Mouse (Mus musculus) testis, adult 2 months (tissue): ENCODE measurements at regions not wholly inside any gene's neighbourhood (a gene's known extent, or its start where the extent isn't known, plus 50 kb on each side); places are given as distances from the start of the nearest gene placed in this dataset.
A peak's percentile ranks its signal among the peaks of the same experiment; 100 is the strongest.

Source experiments
- H3K27ac ChIP-seq: fragments of 200-500 bp; 2 replicates; pipeline ENCODE4 v1.5.1; 2012; ENCODE audit warnings: low read depth, low read length; ENCODE audit not compliant: control insufficient read depth, insufficient read depth
- H3K27me3 ChIP-seq: fragments of 200-500 bp; 2 replicates; pipeline ENCODE4 v1.6.1; 2012; ENCODE audit warnings: mild to moderate bottlenecking, low read length, moderate library complexity; ENCODE audit not compliant: control insufficient read depth, insufficient read depth
- H3K36me3 ChIP-seq: fragments of 200-500 bp; 2 replicates; pipeline ENCODE4 v1.6.1; 2012; ENCODE audit warnings: mild to moderate bottlenecking, low read length; ENCODE audit not compliant: control insufficient read depth, insufficient read depth
- H3K4me1 ChIP-seq: fragments of 200-500 bp; 2 replicates; pipeline ENCODE4 v1.6.1; 2012; ENCODE audit warnings: low read length; ENCODE audit not compliant: control insufficient read depth, insufficient read depth
- H3K4me3 ChIP-seq: fragments of 200-500 bp; 2 replicates; pipeline ENCODE4 v1.5.1; 2012; ENCODE audit warnings: low read depth, mild to moderate bottlenecking, low read length, moderate library complexity, mixed read lengths; ENCODE audit not compliant: control insufficient read depth
- CTCF ChIP-seq: fragments of 200-500 bp; IDR thresholded peaks from 2 replicates; pipeline ENCODE4 v1.5.1; 2012; ENCODE audit warnings: low read depth, mild to moderate bottlenecking, inconsistent platforms, low read length, moderate library complexity; ENCODE audit not compliant: control insufficient read depth, insufficient read depth, insufficient replicate concordance
- POLR2A ChIP-seq: fragments of 200-500 bp; IDR thresholded peaks from 2 replicates; pipeline ENCODE4 v1.6.1; 2012; ENCODE audit warnings: low read depth, mild to moderate bottlenecking, inconsistent platforms, low read length, moderate library complexity; ENCODE audit not compliant: control insufficient read depth

DNA sequence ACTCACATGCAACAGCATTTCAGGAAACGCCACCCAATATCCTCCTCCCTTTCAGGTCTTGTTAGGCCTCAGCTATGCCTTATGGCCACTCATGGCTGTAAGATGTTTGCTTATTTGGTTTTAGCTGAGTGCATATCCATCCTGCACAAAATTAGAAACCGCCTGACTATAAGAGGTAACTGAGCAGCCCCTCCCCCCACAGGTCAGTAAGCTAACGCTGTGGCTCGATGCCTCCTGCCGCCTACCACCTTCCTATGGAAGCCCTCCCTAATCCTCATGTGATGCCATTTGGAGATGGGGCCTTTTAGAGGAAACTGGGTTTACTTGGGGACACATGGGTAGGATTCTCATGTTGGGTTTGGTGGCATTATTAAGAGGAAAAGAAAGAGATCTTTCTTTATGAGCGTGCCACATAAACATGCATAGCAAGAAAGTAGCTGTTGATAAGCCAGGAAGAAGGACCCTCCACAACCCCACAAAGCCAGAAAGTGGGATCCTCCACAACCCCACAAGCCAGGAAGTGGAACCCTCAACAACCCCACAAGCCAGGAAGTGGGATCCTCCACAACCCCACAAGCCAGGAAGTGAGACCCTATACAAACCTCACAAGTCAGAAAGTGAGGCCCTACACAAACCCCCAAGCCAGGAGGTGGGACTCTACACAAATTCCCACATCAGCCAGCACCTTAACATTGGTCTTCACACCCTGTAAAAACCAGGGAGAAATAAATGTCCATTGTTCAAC lies 134.5 kb downstream of the Tmem17 start:
- H3K27me3 ChIP-seq: no peaks in the 10 kb centered on the region
- no peaks in the 10 kb centered on the region for H3K36me3 ChIP-seq
- H3K4me3 ChIP-seq: no peak overlapping the region
- no peak overlapping the region for H3K27ac ChIP-seq
- TF ChIP-seq CTCF: no peak
- TF ChIP-seq POLR2A: no peak
- H3K4me1 ChIP-seq: no peaks in the 10 kb centered on the region

DNA sequence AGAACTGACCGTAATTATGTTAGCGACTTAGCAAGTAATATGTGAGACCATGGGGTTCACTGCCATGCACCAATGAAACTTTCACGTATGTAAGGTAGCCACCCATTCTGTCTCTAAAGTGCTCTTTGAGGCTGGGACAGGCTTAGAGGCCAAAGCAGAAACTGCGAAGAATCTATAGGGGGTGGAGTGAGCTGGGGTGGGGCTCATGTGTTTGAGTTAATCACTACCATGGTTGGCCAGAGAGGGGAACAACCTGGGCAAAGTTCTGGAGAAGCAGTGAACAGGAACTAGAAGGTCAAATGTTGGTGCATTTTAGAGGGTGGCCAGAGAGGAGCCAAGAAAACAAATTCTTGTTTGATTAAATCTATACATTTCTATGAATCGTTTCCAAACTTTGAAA lies 136.4 kb downstream of the Tmem17 start:
- no peaks in the 10 kb centered on the region for H3K36me3 ChIP-seq
- no peak overlapping the region for H3K4me3 ChIP-seq
- TF ChIP-seq CTCF (no peak), POLR2A (no peak)
- no peaks in the 10 kb centered on the region for H3K4me1 ChIP-seq
- no peaks in the 10 kb centered on the region for H3K27me3 ChIP-seq
- no peak overlapping the region for H3K27ac ChIP-seq

DNA sequence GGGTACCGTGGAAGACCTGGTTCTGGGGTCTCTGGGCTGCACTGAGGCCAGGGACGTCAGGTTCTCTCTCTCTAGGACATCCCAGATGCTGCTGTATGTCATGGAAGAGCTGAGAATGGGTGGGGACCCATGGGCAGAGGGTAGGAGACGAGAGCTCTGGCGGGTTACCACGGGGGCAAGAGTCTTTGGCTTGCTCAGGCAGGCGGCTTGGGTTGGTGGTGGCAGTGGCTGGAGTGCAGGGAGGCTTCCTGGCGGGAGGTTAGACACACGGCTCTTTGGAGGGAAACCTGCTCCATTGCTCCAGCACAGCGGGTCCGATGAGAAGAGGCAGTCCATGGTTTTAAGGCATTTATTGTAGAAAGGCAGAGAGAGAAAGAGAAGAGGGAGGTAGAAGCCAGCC lies 138.9 kb downstream of the Tmem17 start:
- Histone ChIP-seq H3K4me3 (no peak overlapping the region), H3K4me1 (no peaks in the 10 kb centered on the region), H3K36me3 (no peaks in the 10 kb centered on the region), H3K27ac (no peak overlapping the region), H3K27me3 (no peaks in the 10 kb centered on the region)
- TF ChIP-seq CTCF (no peak), POLR2A (no peak)

DNA sequence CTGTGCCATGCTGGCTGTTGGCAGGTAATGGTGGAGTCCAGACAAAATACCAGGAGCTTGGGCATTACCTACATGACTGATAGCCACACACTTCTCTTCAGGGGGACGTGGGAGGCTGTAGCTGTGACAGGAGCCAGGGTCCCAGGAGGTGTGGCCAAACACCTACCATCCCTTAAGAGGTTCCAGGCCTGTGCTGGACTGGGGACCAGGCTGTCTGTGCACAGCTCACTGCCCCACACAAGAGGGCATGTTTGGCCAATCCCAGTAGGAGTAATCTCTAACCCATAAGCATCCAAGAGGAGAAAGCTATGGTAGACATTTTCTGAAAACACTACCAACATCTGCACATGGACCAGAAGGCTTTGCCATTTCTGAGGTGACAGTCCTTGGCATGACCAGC lies 139.4 kb downstream of the Tmem17 start:
- H3K27me3 ChIP-seq: no peaks in the 10 kb centered on the region
- H3K4me3 ChIP-seq: no peak overlapping the region
- no peak for TF ChIP-seq CTCF
- no peak for TF ChIP-seq POLR2A
- H3K4me1 ChIP-seq: no peaks in the 10 kb centered on the region
- H3K36me3 ChIP-seq: no peaks in the 10 kb centered on the region
- no peak overlapping the region for H3K27ac ChIP-seq

DNA sequence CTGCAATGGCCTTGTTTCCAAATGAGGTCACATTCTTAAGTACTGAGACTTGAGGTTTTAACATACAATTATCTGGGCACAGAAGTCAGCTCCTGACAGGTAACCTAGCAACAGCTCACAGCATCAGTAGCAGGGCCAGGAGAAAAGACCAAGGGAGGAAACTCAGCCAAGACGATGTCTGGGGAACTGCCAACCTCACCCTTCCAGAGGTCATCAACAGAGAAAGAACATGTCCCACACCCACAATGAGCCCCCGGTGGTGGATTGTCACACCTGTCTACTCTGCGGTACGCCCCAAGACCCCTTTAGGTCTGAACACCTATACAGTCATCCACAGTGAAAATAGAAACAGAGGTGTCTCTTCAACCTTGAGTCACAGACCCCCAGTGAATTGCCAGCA lies 140.0 kb downstream of the Tmem17 start:
- TF ChIP-seq POLR2A (no peak), CTCF (no peak)

DNA sequence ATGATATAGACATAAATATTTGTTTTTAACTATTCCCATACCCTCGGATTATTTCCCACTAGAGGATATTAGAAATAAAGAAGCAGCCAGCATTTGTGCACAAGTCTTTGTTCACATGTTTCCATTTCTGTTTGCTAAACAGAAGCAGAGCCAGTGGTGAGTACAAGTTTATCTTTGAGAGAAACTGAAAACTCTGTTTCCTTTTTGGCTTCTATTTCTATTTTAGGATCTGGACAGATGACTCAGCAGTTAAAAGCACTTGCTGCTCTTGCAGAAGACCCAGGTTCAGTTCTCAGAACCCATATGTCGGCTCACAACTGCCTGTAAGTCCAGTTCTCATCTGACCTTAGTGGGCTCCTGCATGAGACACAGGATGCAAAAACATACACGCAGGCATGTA lies 141.0 kb downstream of the Tmem17 start:
- Histone ChIP-seq H3K4me3 (no peak overlapping the region), H3K36me3 (no peaks in the 10 kb centered on the region), H3K27me3 (no peaks in the 10 kb centered on the region), H3K4me1 (no peaks in the 10 kb centered on the region), H3K27ac (peak overlapping the region; percentile 49; the same call in 1 of the 2 replicates)
- TF ChIP-seq CTCF: no peak
- TF ChIP-seq POLR2A: no peak

More for the DNA sequence above, 140.0 kb downstream of the Tmem17 start:
- no peaks in the 10 kb centered on the region for H3K27me3 ChIP-seq
- H3K36me3 ChIP-seq: no peaks in the 10 kb centered on the region
- H3K27ac ChIP-seq: no peak overlapping the region
- no peak overlapping the region for H3K4me3 ChIP-seq
- no peaks in the 10 kb centered on the region for H3K4me1 ChIP-seq

DNA sequence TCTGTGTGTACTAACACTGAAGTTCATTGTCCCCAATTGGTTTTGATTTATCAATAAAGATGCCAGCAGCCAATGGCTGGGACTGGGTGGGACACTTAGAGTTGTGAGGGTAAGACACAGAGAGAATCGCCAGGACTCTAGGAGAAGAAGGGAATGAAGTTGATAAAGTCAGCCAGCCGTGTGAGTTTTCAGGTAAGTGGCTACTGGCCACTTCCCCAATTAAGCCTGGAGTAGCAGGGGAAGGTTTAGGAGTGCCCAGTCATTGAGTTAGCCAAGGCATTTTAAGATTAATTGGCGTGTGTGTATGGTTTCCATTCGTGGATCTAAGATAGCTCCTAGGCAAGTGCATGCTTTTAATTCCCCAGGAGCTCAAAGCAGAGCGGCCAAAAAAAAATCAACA lies 141.5 kb downstream of the Tmem17 start:
- no peak overlapping the region for H3K4me3 ChIP-seq
- H3K27ac ChIP-seq: peak overlapping the region; percentile 49; the same call in 1 of the 2 replicates
- H3K27me3 ChIP-seq: no peaks in the 10 kb centered on the region
- TF ChIP-seq CTCF (no peak), POLR2A (no peak)
- no peaks in the 10 kb centered on the region for H3K36me3 ChIP-seq
- H3K4me1 ChIP-seq: no peaks in the 10 kb centered on the region

DNA sequence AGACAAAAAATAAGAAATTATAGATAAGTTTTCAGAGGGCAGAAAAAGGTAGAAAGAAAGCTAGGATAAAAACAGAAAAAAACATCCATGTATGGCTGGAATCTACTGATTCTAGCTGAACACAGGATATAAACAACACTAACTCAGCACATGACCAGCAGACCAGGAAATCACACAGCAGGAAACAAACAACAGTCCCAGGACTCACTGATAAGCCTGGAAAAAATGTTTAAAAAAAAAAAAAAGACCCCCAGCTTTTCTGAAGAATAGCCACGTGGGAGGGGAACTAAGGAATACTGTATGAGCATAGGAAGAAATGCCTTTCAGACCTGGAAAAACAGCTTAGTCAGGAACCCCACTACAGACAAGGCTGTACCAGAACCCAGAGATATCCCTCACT lies 145.7 kb downstream of the Tmem17 start:
- H3K27ac ChIP-seq: no peak overlapping the region
- H3K27me3 ChIP-seq: no peaks in the 10 kb centered on the region
- H3K4me1 ChIP-seq: peaks cover 4% of the 10 kb centered on the region
- TF ChIP-seq CTCF (no peak), POLR2A (no peak)
- no peaks in the 10 kb centered on the region for H3K36me3 ChIP-seq
- H3K4me3 ChIP-seq: no peak overlapping the region

DNA sequence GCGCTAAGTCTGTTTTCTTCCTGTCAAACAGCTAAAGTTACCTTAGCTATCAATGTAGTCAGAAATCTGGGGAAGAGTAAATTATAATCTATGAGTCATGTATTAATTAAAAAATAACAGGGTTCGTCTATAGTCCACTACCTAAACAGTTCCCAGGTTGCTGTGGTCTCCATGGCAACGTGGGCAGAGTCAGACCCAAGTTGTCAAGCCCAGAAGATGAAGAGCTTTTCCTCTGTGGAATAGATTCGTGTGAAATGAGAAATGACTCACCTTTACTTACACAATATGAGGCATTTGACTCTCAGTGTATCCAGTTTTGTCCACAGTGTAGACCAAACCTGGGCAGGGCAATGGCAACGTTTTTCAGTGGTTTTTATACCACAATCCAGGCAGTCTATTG lies 149.2 kb downstream of the Tmem17 start:
- Histone ChIP-seq H3K36me3 (no peaks in the 10 kb centered on the region), H3K4me3 (no peak overlapping the region), H3K27ac (no peak overlapping the region), H3K4me1 (peaks cover 4% of the 10 kb centered on the region), H3K27me3 (no peaks in the 10 kb centered on the region)
- TF ChIP-seq CTCF (no peak), POLR2A (no peak)
